Mouse (Mus musculus) brain, embryonic 18.5 days (tissue): ENCODE data around the gene Faah.

Experiments used
- DNase-seq: peaks from one replicate; pipeline ENCODE4 v3.0.0-alpha.2; 2012; ENCODE audit warnings: low read depth, low spot score

Faah gene

DNA sequence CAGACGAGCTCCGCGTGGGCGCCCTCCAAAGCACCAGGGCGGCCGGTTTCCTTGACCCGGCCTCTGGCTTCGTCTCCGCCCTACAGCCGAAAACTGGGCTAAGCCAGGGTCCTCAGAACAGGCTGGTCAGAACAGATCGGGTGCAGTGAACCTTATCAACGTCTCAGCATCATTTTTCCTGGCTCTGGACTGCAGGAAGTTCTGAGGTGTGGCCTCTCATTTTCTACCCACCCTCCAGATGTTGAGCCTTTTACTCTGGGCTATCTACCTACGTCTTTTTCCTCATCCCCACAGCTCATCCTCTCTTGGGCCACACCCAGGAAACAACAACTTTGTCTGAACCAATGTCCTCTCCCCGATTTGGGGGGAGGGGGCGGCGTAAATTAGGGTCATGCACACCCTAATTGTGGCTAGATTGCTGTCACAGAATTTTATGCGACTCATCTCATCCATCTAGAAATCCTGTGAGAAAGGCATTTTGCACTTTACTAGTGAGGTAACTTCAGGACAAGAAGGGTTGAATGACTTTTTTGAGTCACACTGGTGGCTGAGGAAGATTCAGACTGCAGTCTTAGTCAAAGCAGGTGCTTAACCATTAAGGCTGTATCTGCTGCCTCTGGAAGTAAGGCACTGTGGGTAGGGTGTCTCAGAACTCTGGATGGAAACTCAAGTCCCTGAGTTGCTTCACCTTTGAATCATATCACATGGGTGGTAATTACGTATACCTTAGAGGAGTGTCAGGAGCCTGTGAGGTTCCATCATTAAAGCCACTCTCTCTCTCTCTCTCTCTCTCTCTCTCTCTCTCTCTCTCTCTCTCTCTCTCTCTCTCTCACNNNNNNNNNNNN, at the start of gene Faah:
Gene Faah (minus strand): TSS at position 25 of the 845 bp plus-strand sequence.
- DNase-seq: no peak

DNA sequence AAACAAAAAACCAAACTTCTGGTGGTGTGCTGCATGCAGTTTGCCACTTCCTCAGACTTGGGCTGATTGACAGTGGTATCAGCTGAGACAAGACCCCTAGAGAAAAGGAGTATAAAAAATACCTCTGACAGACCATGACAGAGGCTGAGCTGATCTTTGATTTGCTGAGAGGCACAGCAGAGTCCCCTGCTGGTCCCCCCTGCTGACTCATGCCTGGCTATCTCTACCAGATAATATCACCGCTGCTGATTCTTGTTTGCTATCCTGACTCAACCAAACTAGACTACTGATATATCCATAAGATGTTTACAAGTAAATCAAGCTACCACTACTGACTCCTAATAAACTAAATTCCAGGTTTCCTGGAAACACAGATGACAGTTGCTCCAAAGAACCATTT, 46.1 kb upstream of the Faah start:
- DNase-seq: no peak

DNA sequence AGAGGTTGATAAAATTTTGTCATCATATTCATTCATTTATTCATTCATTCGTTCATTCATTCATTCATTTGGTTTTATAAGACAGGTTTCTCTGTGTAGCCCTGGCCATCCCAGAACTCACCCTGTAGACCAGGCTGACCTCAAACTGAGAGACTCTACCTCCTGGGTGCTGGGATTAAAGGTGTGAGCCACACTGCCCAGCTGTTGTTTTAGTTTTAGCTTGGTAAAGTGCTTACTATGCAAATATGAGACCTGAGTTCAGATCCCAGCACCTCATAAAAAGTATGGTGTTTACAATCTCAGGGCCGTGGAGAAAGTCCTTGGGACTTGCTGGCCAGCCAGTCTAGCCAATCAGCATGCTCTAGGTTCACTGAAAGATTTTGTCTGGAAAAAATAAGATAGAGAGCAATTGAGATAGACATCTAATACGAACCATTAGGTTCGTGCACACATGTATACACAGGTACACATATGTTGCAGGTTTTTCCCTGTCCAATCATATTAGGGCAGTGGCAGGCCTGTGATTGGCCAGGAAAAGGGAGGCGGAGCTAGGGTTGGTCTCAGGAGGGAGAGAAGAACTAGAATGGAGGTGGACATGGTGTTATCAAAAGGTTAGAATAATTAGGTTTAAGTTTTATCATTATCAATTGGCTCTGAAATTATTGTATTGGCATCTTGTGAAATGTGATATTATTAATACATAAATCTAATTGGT, 41.4 kb upstream of the Faah start:
- DNase-seq: no peak

DNA sequence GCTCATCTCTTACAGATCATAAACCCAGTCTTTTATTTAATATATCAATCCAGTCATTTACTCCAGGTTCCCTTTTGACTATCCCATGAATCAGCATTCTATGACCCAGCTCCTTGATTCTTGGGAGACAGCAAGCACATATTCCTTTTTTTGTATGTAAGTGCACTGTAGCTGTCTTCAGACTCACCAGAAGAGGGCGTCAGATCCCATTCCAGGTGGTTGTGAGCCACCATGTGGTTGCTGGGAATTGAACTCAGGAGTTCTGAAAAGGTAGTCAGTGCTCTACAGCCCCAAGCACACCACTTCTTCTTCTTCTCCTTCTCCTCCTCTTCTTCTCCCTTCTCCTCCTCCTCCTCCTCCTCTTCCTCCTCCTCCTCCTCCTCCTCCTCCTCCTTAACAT, 39.8 kb upstream of the Faah start:
- no peak for DNase-seq

DNA sequence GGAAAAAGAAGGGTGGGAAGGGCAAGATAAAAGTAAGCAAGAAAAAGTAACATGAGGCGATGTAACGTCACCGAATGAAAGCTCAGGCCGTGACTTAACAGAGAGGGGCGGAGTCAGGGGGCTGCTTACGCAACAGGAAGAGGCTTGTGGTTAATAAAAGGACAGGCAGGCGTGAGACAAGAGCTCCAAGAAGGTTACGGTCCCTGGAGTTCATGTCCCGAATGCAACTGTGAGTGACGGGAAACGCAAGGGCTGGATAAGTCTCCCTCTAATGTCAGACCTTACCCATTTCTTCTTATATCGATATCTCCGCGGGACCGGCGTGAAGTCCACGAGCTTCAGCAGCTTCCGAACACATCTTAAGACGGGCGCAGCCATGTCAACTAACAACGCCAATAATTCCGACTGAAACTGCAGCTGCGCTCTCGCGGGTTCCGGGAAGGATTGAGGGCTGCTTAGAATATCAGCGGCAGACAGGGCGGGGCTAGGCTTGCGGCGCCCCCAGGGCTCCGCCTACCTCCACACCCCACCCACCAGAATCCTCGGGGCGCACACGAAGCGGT, 35.8 kb upstream of the Faah start, which contains the start of gene Nsun4:
Gene Nsun4 (minus strand): TSS at position 478 of the 563 bp plus-strand sequence.
- peak; percentile 83 for DNase-seq

DNA sequence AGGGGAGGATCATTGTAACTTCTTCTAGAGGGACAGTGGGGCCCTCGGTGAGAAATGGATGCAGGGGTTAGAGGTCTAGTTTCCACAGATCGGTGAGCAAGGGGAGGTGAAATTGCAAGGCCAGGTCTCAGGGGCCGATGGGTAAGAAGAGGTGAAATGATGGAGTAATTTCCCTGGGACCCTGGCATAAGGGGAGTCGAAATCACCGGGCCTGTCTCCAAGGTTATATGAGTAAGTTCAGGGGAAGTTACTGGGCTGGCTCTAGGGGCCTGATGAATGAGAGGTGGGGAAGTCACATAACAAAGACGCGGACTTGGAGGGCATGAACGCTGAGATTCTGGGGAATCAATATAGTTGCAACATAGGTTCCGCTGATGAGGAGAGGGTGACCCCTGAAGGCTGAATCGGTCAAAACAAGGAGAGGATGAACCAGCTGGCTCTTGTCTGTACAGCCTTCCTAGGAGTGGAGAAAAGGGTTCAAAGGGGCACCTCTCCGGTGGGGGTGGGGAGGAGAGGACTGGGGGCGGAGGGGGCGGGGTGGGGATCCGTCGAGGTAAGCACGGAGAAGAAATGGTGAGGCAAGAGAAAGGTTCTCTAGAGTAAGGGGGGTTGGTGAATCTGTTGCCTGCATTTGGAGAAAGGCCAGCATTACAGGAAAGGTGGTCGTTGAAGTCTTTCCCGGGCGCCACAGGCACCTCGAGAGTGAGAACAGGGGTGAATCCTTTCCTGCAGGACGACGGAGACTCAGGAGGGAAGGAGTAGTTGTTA, 35.0 kb upstream of the Faah start:
- DNase-seq: no peak

DNA sequence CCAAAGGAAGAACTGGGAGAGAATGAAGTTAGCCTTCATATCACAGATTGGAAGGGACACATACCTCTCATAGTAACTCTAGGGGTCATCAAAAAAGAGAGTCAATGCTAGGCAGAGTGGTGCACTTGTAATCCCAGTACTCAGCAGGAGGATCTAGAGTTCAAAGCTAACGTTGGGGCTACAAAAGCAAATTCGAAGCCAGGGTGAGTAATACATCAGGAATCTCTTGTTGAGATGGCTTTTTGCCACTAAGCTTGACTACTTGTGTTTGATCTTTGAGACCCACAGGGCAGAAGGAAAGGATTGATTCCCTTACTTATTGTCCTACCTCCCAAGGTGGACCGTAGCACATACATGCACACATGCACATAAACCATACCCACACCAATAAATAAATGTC, 31.5 kb upstream of the Faah start:
- no peak for DNase-seq

DNA sequence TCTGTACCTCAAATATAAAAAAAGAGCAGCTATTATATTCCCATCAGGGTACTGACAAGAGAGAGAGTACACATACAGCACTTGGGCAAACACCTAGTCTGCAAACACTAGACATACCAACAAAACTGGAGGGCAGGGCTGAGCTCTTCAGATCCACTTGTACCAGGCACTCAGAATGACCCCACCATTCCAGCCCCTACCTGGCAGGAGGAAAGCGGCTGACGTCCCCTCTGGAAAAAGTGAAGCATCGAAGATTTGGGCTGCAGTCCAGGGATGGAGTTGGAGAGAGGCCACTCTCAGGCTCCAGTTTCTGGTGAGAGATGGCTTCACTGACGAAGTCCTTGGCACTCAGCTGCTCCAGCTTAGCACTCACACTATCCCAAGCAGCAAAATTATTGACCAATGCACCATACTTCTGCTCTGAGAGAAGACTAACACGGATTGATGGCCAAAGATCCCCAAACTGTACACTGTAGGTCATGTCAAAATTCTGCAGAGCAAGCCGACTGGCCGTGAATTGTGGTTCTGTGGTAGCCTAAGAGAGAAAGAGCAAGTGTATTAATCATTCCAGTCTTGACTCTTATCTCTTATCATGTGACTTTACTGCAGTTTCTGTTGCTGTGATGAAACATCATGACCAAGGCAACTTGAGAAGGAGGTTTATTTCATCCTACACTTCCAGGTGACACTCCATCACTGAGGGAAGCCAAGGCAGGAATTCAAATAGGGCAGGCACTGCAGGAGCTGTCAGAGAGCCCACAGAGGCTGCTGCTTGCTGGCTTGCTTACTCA, 30.6 kb upstream of the Faah start:
- no peak for DNase-seq

DNA sequence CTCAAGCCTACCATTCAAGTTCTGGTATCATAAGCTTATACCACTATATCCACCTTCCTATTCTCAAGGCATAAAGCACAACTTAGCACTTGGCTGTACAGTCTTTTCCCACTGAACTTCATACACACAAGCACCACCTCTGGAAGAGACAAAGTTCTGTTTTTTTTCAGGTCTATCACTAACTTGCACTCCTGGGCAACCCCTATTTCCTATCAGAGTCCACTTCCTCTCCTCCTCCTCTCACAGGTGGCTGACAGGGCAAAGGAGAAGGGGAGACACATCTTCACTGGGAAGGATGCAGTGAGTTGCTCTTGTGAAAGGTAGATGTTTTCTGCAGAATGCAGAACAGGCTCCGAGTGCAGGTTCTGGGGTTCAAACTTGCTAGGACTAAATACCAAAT, 30.0 kb upstream of the Faah start:
- no peak for DNase-seq

DNA sequence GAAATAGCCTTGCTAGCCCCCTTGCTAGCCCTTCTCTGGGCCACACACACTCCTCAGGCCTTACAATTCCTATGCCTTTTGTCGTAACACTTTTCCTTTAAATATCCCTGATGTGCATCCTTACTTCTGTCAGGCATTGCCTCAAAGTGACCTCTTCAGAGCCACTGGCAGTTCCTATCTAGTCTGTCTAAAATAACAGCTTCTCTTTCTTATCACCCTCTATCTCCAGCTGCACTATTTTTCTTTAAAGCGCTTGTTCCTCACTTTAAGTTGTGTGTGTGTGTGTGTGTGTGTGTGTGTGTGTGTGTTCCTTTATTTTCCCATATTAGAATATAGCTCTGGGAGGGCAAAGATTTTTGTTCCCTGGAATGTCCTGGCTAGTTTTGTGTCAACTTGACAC, 28.9 kb upstream of the Faah start:
- DNase-seq: no peak

DNA sequence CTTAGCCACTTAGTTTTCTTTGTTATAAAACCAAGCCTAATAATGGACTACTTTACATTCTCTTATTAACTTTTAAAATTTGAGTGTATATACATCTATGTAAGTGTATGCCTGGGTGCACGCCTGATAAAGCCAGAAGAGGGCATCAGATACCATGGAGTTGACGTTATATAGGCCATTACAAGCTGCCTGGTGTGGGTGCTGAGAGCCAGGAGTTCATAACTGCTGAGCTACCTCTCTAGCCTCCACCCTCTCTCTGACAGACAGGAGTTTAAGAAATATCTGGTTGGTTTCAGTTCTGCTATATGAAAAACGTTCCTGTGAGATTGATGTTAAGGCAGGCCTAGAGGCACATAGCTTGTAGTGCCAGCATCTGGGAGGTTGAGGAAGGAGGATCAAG, 24.5 kb upstream of the Faah start:
- DNase-seq: no peak

DNA sequence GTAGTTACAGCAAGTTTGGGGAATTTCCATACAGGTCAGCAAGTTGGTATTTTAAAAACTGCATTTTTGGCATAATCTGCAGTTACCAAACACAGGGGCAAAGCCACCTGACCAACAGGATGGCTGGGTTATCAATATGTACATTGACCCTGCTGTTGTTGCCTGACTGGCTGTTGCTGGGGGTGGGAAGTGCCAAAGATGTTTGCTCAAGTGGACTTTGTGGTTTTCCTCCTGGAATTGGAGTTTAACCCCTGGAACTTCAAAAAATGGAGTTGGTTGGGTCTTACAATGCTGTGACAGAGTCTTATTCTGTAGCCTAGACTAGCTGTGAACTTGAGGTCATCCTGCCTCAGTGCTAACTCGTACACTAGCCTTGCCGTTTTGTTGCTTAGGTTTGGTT, 22.7 kb upstream of the Faah start:
- DNase-seq: no peak

DNA sequence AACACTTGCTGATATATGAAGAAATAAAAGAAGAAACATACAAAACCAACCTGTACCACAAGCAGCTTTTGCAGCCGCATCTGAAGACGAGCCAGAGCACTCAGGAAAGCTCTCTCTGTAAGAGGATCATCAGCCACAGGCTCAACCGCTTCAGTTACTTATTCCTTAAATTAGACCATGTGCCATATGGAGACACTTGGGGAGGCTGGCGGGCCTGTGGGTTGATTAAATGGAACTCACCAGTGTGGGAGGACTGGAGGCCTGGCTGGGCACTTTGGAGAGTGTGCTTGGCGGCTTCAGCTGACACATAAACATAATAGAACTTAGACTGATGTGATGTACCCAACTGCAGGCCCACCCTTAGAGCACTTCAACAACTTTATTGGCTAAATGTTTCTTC, 15.6 kb upstream of the Faah start:
- DNase-seq: no peak

DNA sequence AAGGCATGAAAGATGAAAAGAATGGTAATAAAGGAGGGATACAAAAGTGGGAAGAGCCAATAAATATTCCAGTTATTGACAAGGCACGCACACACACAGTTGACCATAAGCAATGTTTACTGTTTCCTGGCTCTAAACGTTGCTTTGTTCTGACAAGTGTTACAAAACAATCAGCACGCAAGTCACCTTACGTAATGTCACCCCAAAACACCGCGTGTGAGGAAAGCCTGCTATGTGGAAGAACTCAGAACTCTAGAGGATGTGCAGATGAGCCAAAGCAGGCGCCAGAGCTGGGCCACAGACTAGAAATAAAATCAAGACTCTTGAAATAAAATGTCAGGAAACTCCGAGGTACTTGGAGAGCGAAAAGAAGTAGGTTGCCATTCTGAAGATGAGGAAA, 15.2 kb upstream of the Faah start:
- DNase-seq: no peak

DNA sequence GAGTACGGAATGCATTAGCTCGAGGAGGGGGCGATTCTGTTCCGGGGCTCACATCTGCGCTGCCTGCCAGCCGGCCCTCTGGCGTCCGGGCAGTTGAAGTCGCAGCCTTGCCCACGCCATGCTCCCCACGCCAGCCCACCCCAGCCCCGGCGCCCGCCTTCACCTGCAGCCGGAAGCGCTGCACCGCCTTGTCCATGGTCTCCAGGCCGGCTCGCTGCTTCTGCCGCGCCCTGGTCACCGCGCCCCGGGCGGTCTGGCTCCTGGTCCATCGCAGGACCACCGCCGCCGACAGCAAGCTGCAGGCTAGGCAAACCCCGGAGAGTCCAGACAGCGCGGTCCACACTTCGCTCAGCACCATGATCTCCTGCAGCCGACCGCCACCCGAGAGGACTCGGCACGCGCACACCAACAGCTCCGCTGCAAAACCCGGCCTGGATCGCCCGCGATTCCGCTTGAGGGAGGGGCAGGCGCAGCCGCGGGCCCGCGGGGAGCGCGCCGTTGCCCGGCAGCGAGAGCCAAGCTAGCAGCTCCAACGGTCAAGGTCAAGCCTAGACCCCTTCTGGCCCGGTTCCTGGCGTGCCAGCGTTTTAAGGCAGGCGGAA, 325 bp downstream of the Faah start:
- peak; percentile 34 for DNase-seq

DNA sequence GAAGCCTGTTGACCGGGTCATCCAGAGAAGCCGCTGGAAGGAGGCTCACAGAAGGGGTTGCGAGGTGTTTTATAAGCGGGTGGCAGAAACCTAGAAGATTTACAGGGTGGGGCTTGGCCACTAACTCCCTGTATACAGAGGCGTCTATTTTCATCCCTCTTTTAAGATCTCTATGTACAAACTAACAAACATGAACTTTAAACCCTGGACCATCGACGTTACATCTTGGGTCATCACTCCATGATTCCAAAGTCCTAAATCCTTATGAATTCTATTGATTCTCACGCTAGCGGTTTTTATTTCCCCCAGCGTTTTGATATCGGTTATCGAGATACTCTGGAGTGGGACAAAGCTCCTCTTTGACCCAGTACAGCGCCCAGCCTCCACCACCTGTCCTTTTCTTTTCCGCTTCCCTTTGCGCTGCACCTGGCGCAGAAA, 845 bp downstream of the Faah start:
- DNase-seq: no peak

DNA sequence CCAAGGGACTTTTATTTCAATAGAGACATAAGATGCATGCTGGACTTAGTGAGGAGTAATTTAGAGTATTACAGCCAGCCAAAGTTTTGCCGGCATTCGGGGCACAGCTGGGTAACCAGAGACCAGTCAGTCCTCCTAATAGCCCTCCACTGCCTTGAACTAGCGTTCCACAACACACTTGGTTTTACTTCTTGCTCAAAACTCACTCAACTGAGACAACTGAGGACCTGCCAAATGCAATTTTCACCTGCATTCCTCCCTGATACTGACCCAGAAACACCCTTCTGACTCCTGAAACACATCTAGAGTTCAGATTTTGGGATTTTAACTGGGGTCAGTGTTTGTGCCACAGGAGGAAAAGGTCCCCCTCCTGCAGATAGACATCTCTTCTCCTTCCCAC, 1.3 kb downstream of the Faah start:
- no peak for DNase-seq

DNA sequence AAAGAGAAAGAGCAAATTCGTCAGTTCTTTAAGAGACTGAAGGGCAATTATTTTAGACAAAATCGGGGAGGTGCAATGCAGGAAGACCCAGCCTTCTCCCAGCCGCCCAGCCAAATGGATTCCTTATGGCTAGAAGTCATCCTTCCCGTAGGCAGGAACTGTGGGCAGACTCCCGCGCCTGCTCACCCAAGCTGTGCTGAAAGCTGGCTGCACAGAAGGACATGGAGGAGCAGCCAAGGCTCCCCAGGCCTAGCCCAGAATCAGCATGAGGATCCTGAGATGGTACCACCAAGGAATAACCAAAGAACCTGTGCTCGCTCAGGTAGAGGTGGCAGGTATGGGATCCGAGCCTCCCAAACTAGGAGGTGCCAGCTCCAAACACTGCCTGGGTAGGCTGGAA, 1.7 kb downstream of the Faah start:
- DNase-seq: no peak

DNA sequence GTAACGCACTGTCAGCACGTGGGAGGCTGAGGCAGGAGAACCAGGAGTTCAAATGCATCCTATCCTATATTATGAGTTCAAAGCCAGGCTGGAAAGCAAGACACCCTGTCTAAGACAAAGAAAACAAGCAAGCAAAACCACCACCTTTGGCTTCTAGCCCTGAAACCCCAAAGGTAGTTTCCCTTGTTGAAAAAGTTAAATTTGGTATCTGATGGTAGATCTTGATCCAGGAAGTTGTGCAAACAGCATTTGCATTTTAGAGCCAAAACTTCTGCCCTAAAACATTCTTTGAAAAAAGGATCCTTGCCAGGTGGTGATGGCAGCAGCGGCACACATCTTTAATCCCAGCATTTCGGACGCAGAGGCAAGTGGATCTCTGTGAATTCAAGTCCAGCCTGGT, 2.2 kb downstream of the Faah start:
- no peak for DNase-seq

DNA sequence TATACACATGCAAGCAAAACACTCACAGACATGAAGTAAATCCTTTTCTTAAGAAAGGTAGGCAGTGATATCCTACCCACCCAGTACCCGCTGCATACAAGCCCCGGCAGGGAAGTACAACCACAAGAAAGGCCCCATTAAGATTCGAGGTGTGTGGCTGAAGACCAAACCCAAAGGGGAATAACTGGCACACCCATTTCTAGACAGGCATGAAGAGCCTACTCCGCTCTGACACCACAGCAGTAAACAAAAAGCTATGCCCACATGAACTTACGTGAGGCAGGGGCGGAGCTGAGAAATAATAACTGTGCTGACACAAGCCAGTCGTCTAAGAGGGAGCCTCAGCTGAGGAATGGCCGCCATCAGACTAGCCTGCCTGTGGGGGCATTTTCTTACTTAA, 7.5 kb downstream of the Faah start:
- no peak for DNase-seq

DNA sequence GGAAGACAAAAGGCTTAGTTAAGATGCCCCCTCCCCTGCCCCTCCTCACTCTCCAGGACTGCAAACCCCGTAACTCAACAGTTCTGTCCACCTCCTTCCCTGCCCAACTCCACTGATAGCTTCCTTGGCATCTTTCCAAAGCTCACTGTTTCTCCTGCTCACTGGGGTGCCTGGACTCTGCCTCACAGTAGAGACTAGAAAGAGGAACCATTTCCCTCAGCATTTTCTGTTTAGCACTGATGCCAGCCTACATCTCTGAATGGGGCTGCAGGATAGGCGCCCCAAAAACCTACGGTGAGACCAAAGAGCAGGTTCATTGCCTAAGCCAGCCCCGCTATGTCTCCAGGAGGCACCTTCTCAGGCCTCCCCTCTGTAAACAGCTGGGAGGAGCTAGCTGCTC, 16.5 kb downstream of the Faah start:
- DNase-seq: no peak
